Mouse (Mus musculus) adrenal gland, adult 8-10 months (tissue): ENCODE measurements around the gene Inafm2. TPM values are rescaled to one million over a fixed set of nuclear protein-coding genes. Genes with fewer than 3 reads are reported as not detected.
A peak's percentile ranks its signal among the peaks of the same experiment; 100 is the strongest.

Experiments used
- DNase-seq: peaks from one replicate; pipeline ENCODE4 v3.0.0; 2022
- total RNA-seq, 4 experiments: library from RNA; stranded (reverse); gene quantifications; 2 replicates each; pipeline ENCODE4 v1.2.4; 2022

The Inafm2 gene
- total RNA-seq, 4 experiments from 2014 or later: 36.3 to 48.6 (median 39.9) TPM

GRCm38 (mm10) chr2:118759828-118760227 lies 14.3 kb downstream of the Inafm2 start:
- DNase-seq: no peak

GRCm38 (mm10) chr2:118760311-118761025 lies 14.9 kb downstream of the Inafm2 start:
- DNase-seq: no peak

GRCm38 (mm10) chr2:118761358-118761757 lies 15.8 kb downstream of the Inafm2 start:
- no peak for DNase-seq

- DNase-seq: peak; percentile 91
These were observed 16.6 kb downstream of the Inafm2 start, which contains the start of gene Ccdc9b for GRCm38 (mm10) chr2:118761906-118762783. TSS of gene Ccdc9b (minus strand) at chr2:118762661.

- DNase-seq: no peak
These were observed 17.2 kb downstream of the Inafm2 start for GRCm38 (mm10) chr2:118762784-118763148.

GRCm38 (mm10) chr2:118763469-118763868 lies 17.9 kb downstream of the Inafm2 start:
- DNase-seq: no peak

- DNase-seq: no peak
These were observed 18.7 kb downstream of the Inafm2 start for GRCm38 (mm10) chr2:118764094-118764831.

- DNase-seq: no peak
These were observed 19.3 kb downstream of the Inafm2 start for GRCm38 (mm10) chr2:118764875-118765274.

- DNase-seq: no peak
These were observed 20.8 kb downstream of the Inafm2 start for GRCm38 (mm10) chr2:118766041-118767033.

- DNase-seq: no peak
These were observed 26.8 kb downstream of the Inafm2 start, which contains the start of gene Phgr1 for GRCm38 (mm10) chr2:118772158-118772874. TSS of gene Phgr1 (plus strand) at chr2:118772769.

GRCm38 (mm10) chr2:118774536-118774935 lies 29.0 kb downstream of the Inafm2 start:
- DNase-seq: no peak

- no peak for DNase-seq
These were observed 29.8 kb downstream of the Inafm2 start for GRCm38 (mm10) chr2:118775396-118775795.

- no peak for DNase-seq
These were observed 30.3 kb downstream of the Inafm2 start for GRCm38 (mm10) chr2:118775846-118776245.

GRCm38 (mm10) chr2:118776295-118776694 lies 30.7 kb downstream of the Inafm2 start:
- DNase-seq: no peak

- DNase-seq: no peak
These were observed 32.9 kb downstream of the Inafm2 start for GRCm38 (mm10) chr2:118778418-118778817.

GRCm38 (mm10) chr2:118779065-118779464 lies 33.5 kb downstream of the Inafm2 start:
- DNase-seq: no peak

- DNase-seq: peak; percentile 92
These were observed 34.2 kb downstream of the Inafm2 start, which contains the start of gene Disp2 for GRCm38 (mm10) chr2:118779504-118780480. TSS of gene Disp2 (plus strand) at chr2:118779719.

- no peak for DNase-seq
These were observed 35.6 kb downstream of the Inafm2 start for GRCm38 (mm10) chr2:118781115-118781514.

- DNase-seq: no peak
These were observed 36.7 kb downstream of the Inafm2 start for GRCm38 (mm10) chr2:118782303-118782702.
